Mouse (Mus musculus): ENCODE results near the gene Ccdc91.

- TF ChIP-seq POLR2A (IDR thresholded peaks at IDR 0.05; ENCODE audit: extremely low read depth, insufficient read depth, low read length): no peak
- no peak for TF ChIP-seq CTCF (IDR thresholded peaks at IDR 0.05; ENCODE audit: low read depth, low read length)
These were observed 195.7 kb downstream of the Ccdc91 start for GRCm38 (mm10) chr6:147671366-147671765.

Data from liver, adult 2 months (tissue).